Mouse (Mus musculus) G1E (cell line): ENCODE measurements around the gene Pnmal2.

ENCODE experiments used
- CTCF ChIP-seq: IDR thresholded peaks from 2 replicates; pipeline ENCODE4 v1.5.1; 2012; ENCODE audit warnings: low read depth, low read length, inconsistent platforms, mixed read lengths
- GATA1 ChIP-seq: IDR thresholded peaks from 2 replicates; pipeline ENCODE4 v1.6.1; 2012; ENCODE audit warnings: borderline replicate concordance, low read length, inconsistent platforms, mixed read lengths
- POLR2AphosphoS5 ChIP-seq: IDR thresholded peaks from 2 replicates; pipeline ENCODE4 v1.6.1; 2012; ENCODE audit warnings: low read depth, low read length, inconsistent platforms; ENCODE audit not compliant: insufficient replicate concordance

- TF ChIP-seq POLR2AphosphoS5 (no peak), CTCF (no peak), GATA1 (no peak)
Observed at GRCm38 (mm10) chr7:16942861-16943260, 1.6 kb upstream of the Pnmal2 start.
